Mouse (Mus musculus): ENCODE data around the gene Atg10. TPM values are rescaled to one million over a fixed set of nuclear protein-coding genes. Genes with fewer than 3 reads are reported as not detected.

Gene Atg10
- total and polyA plus RNA-seq, 2 experiments from 2014 or later, result 7.5 to 10.7 TPM

DNA sequence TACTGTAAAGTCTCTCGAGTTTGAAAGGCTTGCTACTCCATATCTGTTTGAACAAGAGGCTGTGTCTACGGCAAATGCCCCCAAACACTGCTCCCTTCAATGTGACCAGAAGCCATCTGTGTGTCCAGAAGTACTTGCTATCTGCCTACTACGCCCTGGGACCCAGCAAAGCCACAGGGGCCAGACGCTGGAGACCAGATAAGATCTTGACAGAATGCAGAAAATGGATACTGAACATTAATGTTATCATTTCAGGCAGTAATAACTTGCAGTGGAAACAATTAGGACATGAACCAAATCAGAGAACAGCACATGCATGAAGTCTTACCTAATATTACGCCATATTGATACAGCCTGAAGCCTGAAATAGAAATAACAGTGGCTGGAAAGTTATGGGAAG, 56.2 kb downstream of the Atg10 start:
- H3K36me3 ChIP-seq (ENCODE audit: insufficient read depth), result no peaks in the 10 kb centered on the region
- H3K9ac ChIP-seq, result no peak overlapping the region
- ATAC-seq, result no peak
- H3K4me2 ChIP-seq (ENCODE audit: low read depth), result no peak overlapping the region
- WGBS, result 87% methylated on average over 5 of the region's 5 CpGs
- no peaks in the 10 kb centered on the region for H3K4me1 ChIP-seq (ENCODE audit: insufficient read depth)
- no peak overlapping the region for H3K4me3 ChIP-seq (ENCODE audit: low read depth, low read length)
- H3K27ac ChIP-seq (ENCODE audit: low read depth, low read length), result no peak overlapping the region
- no peaks in the 10 kb centered on the region for H3K9me3 ChIP-seq (ENCODE audit: low read length)
- TF ChIP-seq CTCF (IDR thresholded peaks at IDR 0.05; ENCODE audit: low read depth), result no peak
- DNase-seq, result no peak
- no peaks in the 10 kb centered on the region for H3K27me3 ChIP-seq (ENCODE audit: insufficient read depth, low read length)

DNA sequence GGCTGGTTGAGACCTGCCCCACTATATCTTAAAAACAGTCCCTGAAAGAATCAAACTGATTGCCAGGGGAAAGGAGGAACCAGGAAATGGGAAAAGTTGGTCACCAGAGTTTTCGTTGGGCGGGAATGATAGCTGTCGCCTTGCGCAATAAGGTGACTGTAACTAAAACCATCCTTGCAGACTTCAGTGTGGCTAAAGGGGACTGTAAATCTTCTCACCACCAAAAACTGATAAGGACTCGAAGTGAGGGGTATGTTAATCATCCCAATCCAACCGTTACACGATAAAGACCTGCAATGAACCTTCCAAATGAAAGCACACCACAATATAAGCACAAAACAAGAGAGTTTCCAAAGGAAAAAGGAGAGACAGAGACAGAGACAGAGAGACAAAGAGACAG, 57.5 kb downstream of the Atg10 start:
- H3K4me2 ChIP-seq (ENCODE audit: low read depth), result no peak overlapping the region
- no peak for ATAC-seq
- H3K27ac ChIP-seq (ENCODE audit: low read depth, low read length), result no peak overlapping the region
- 88% methylated on average over 7 of the region's 7 CpGs for WGBS
- H3K36me3 ChIP-seq (ENCODE audit: insufficient read depth), result no peaks in the 10 kb centered on the region
- no peak for TF ChIP-seq CTCF (IDR thresholded peaks at IDR 0.05; ENCODE audit: low read depth)
- H3K9ac ChIP-seq, result no peak overlapping the region
- no peaks in the 10 kb centered on the region for H3K9me3 ChIP-seq (ENCODE audit: low read length)
- no peaks in the 10 kb centered on the region for H3K27me3 ChIP-seq (ENCODE audit: insufficient read depth, low read length)
- no peak for DNase-seq
- no peak overlapping the region for H3K4me3 ChIP-seq (ENCODE audit: low read depth, low read length)
- no peaks in the 10 kb centered on the region for H3K4me1 ChIP-seq (ENCODE audit: insufficient read depth)

DNA sequence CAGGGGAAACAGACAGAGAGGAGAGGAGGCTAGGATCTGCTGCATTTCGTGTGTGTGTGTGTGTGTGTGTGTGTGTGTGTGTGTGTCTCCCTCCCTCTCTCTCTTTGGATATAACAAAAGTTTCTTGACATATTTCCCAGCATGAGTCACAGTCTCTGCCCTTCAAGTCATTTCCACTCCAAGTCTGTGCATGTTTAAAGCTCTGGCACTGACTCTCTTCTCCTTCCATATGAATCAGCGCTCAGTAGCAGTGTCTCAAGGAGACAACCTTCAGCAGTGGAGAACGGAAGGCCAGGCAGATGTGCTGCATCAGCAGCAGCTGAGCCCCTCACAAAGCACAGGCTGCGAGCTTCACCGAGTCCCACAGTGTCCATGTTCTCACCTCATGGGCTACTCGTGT, 58.6 kb downstream of the Atg10 start:
- Histone ChIP-seq H3K27me3 (ENCODE audit: insufficient read depth, low read length) (no peaks in the 10 kb centered on the region), H3K9me3 (ENCODE audit: low read length) (no peaks in the 10 kb centered on the region), H3K4me3 (ENCODE audit: low read depth, low read length) (no peak overlapping the region), H3K27ac (ENCODE audit: low read depth, low read length) (no peak overlapping the region), H3K4me1 (ENCODE audit: insufficient read depth) (no peaks in the 10 kb centered on the region), H3K9ac (no peak overlapping the region), H3K36me3 (ENCODE audit: insufficient read depth) (no peaks in the 10 kb centered on the region), H3K4me2 (ENCODE audit: low read depth) (no peak overlapping the region)
- no peak for TF ChIP-seq CTCF (IDR thresholded peaks at IDR 0.05; ENCODE audit: low read depth)
- DNase-seq (no peak), ATAC-seq (peak; percentile 66; the same call in 1 of the 2 replicates)
- 68% methylated on average over 6 of the region's 6 CpGs for WGBS

DNA sequence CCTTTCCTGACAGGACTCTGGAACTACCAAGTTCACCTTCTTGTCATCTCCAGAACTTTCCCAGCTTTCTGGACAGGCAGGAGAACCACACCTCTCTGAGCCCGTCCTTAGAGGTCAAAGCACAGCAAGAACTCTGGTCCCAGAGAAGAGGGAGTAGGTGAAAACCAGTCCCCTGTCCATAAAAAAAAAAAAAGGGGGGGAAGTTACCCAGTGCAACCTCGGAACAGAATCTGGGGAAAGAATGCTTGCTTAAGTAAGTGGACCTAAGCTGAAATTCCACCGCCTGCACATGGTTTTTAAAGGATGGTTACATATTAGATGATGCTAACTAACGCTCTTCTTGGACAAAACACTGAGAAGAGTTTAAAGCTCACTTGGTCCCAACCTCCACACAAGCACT, 60.5 kb downstream of the Atg10 start:
- TF ChIP-seq CTCF (IDR thresholded peaks at IDR 0.05; ENCODE audit: low read depth), result no peak
- 79% methylated on average over 4 of the region's 4 CpGs for WGBS
- Histone ChIP-seq H3K9ac (no peak overlapping the region), H3K27ac (ENCODE audit: low read depth, low read length) (no peak overlapping the region), H3K4me3 (ENCODE audit: low read depth, low read length) (no peak overlapping the region), H3K9me3 (ENCODE audit: low read length) (no peaks in the 10 kb centered on the region), H3K36me3 (ENCODE audit: insufficient read depth) (no peaks in the 10 kb centered on the region), H3K4me1 (ENCODE audit: insufficient read depth) (no peaks in the 10 kb centered on the region), H3K4me2 (ENCODE audit: low read depth) (no peak overlapping the region), H3K27me3 (ENCODE audit: insufficient read depth, low read length) (no peaks in the 10 kb centered on the region)
- ATAC-seq, result no peak
- DNase-seq, result no peak

DNA sequence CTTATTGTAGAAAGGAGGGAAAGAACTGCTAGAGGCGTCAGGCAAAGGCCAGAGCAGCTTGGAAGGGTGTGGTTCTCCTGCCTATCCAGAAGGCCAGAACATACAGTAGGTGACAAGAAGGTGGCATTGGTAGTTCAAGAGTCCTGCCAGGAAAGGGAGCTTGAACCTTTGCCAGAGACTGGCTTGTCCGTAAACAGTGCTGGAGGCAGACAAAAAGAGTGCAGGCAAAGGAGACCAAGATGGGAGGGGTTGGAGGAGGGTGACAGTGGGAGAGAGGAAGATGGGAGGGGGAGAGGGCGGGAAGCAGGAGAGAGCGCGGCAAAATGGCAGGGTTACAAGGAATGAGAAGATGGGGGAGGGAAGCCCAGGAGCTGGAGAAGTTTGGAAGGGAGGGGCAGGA, 61.3 kb downstream of the Atg10 start:
- Histone ChIP-seq H3K4me1 (ENCODE audit: insufficient read depth) (no peaks in the 10 kb centered on the region), H3K27ac (ENCODE audit: low read depth, low read length) (no peak overlapping the region), H3K36me3 (ENCODE audit: insufficient read depth) (no peaks in the 10 kb centered on the region), H3K9ac (no peak overlapping the region), H3K4me3 (ENCODE audit: low read depth, low read length) (no peak overlapping the region), H3K9me3 (ENCODE audit: low read length) (no peaks in the 10 kb centered on the region), H3K4me2 (ENCODE audit: low read depth) (no peak overlapping the region), H3K27me3 (ENCODE audit: insufficient read depth, low read length) (no peaks in the 10 kb centered on the region)
- no peak for TF ChIP-seq CTCF (IDR thresholded peaks at IDR 0.05; ENCODE audit: low read depth)
- DNase-seq (no peak), ATAC-seq (no peak)
- WGBS, result 26% methylated on average over 5 of the region's 5 CpGs

DNA sequence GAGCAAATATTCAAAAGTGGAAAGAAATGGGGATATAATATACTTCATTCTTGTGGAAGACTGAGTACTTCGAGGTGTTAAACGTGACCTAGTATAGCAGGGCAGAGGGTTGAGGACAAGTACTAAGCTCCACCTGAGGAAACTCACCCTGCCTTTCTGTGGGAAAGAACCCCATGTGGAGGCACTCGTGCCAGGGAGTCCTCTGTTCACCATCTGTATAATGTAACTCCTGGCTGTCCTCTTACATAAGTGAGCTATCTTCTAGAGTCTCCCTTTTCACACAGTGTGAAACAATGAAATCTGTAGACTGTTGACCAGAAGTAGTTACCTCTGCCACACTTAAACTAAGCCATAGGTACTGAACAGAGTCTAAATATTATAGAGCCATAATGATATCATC, 63.2 kb downstream of the Atg10 start:
- Histone ChIP-seq H3K27ac (ENCODE audit: low read depth, low read length) (no peak overlapping the region), H3K27me3 (ENCODE audit: insufficient read depth, low read length) (no peaks in the 10 kb centered on the region), H3K4me2 (ENCODE audit: low read depth) (no peak overlapping the region), H3K9ac (no peak overlapping the region), H3K4me1 (ENCODE audit: insufficient read depth) (no peaks in the 10 kb centered on the region), H3K36me3 (ENCODE audit: insufficient read depth) (no peaks in the 10 kb centered on the region), H3K9me3 (ENCODE audit: low read length) (no peaks in the 10 kb centered on the region), H3K4me3 (ENCODE audit: low read depth, low read length) (no peak overlapping the region)
- no peak for ATAC-seq
- DNase-seq, result no peak
- WGBS, result 89% methylated on average over 3 of the region's 3 CpGs
- TF ChIP-seq CTCF (IDR thresholded peaks at IDR 0.05; ENCODE audit: low read depth), result no peak

DNA sequence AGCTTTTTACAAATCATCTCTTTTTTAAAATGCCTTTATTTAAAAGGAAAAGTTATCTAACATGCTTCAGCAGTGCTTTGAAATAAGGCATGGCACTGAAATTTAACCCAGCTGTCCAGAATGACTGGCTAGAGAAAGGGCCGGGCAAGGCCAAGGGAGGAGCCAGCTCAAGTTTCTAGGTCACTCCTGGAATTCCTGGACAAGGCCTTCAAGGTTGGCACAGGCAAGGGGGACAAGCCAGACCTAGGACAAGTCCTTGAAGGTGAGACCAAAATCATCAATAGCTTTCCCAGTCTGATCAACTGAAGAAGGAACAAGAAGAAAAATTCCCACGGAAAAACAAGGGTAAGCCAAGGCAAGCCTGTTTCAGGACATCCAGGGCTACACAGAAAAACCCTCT, 63.9 kb downstream of the Atg10 start:
- ATAC-seq (no peak), DNase-seq (no peak)
- no peak overlapping the region for H3K4me3 ChIP-seq (ENCODE audit: low read depth, low read length)
- H3K27me3 ChIP-seq (ENCODE audit: insufficient read depth, low read length), result no peaks in the 10 kb centered on the region
- no peak overlapping the region for H3K4me2 ChIP-seq (ENCODE audit: low read depth)
- TF ChIP-seq CTCF (IDR thresholded peaks at IDR 0.05; ENCODE audit: low read depth), result no peak
- no peaks in the 10 kb centered on the region for H3K9me3 ChIP-seq (ENCODE audit: low read length)
- H3K36me3 ChIP-seq (ENCODE audit: insufficient read depth), result no peaks in the 10 kb centered on the region
- no peaks in the 10 kb centered on the region for H3K4me1 ChIP-seq (ENCODE audit: insufficient read depth)
- H3K27ac ChIP-seq (ENCODE audit: low read depth, low read length), result no peak overlapping the region
- WGBS, result 83% methylated on average over 2 of the region's 2 CpGs
- H3K9ac ChIP-seq, result no peak overlapping the region

DNA sequence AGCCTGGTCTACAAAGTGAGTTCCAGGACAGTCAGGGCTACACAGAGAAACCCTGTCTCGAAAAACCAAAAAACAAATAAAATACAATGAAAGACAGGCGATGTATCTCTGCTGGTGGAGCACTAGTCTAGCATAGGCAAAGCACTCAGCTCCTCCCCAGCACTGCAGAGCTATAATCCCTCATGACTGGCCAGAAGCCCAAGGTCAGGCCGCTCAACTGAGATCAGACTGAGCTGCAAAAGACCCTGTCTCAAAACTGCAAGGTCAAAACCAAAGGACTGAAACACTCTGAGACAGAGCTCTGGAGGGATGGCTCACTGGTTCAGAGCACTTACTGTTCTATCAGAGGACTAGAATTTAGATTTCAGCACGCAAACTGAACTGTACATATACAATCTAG, 65.8 kb downstream of the Atg10 start:
- DNase-seq (no peak), ATAC-seq (no peak)
- no peaks in the 10 kb centered on the region for H3K9me3 ChIP-seq (ENCODE audit: low read length)
- H3K27ac ChIP-seq (ENCODE audit: low read depth, low read length), result no peak overlapping the region
- no peak overlapping the region for H3K9ac ChIP-seq
- H3K27me3 ChIP-seq (ENCODE audit: insufficient read depth, low read length), result no peaks in the 10 kb centered on the region
- no peak for TF ChIP-seq CTCF (IDR thresholded peaks at IDR 0.05; ENCODE audit: low read depth)
- H3K4me1 ChIP-seq (ENCODE audit: insufficient read depth), result no peaks in the 10 kb centered on the region
- no peak overlapping the region for H3K4me3 ChIP-seq (ENCODE audit: low read depth, low read length)
- whole genome bisulfite sequencing, result 92% methylated on average over 4 of the region's 4 CpGs
- H3K36me3 ChIP-seq (ENCODE audit: insufficient read depth), result no peaks in the 10 kb centered on the region
- no peak overlapping the region for H3K4me2 ChIP-seq (ENCODE audit: low read depth)
